Mouse (Mus musculus): Measurements from ENCODE around the gene Hemk1. TPM values are rescaled to one million over a fixed set of nuclear protein-coding genes. Genes with fewer than 3 reads are reported as not detected.

Gene Hemk1
- polyA plus RNA-seq, 1 experiment from 2014 or later = 14.9 TPM

- no peak for ATAC-seq (ENCODE audit: low FRiP score, low read depth)
- peaks cover 6% of the 10 kb centered on the region for H3K4me1 ChIP-seq
- peaks cover 16% of the 10 kb centered on the region; the same call in 1 of the 2 replicates for H3K27me3 ChIP-seq
- no peaks in the 10 kb centered on the region for H3K36me3 ChIP-seq
- no peak overlapping the region for H3K27ac ChIP-seq (replicated peaks)
- H3K4me3 ChIP-seq = no peak overlapping the region
- H3K4me2 ChIP-seq (replicated peaks) = no peak overlapping the region
- no peak overlapping the region for H3K9ac ChIP-seq (replicated peaks)
- WGBS = 3% methylated on average over 3 of the region's 3 CpGs
- no peaks in the 10 kb centered on the region for H3K9me3 ChIP-seq
Observed at GRCm38 (mm10) chr9:107366644-107367043, 28.5 kb upstream of the Hemk1 start.

GRCm38 (mm10) chr9:107360989-107361388 lies 22.8 kb upstream of the Hemk1 start:
- H3K36me3 ChIP-seq = no peaks in the 10 kb centered on the region
- no peak overlapping the region for H3K4me2 ChIP-seq (replicated peaks)
- H3K27ac ChIP-seq (replicated peaks) = 0 out of 2 replicates have a peak overlapping the region, but pooled peaks have one; percentile 8
- H3K27me3 ChIP-seq = peaks cover 20% of the 10 kb centered on the region
- H3K4me1 ChIP-seq = peaks cover 8% of the 10 kb centered on the region
- no peaks in the 10 kb centered on the region for H3K9me3 ChIP-seq
- WGBS = 18% methylated on average over 3 of the region's 3 CpGs
- H3K9ac ChIP-seq (replicated peaks) = no peak overlapping the region
- ATAC-seq (ENCODE audit: low FRiP score, low read depth) = no peak
- no peak overlapping the region for H3K4me3 ChIP-seq

GRCm38 (mm10) chr9:107357651-107358050 lies 19.5 kb upstream of the Hemk1 start:
- Histone ChIP-seq H3K27me3 (peaks cover 24% of the 10 kb centered on the region), H3K9ac (replicated peaks) (no peak overlapping the region), H3K4me2 (replicated peaks) (no peak overlapping the region), H3K4me3 (no peak overlapping the region), H3K4me1 (peaks cover 8% of the 10 kb centered on the region), H3K36me3 (no peaks in the 10 kb centered on the region), H3K9me3 (no peaks in the 10 kb centered on the region), H3K27ac (replicated peaks) (no peak overlapping the region)
- 19% methylated on average over 5 of the region's 5 CpGs for WGBS
- ATAC-seq (ENCODE audit: low FRiP score, low read depth) = peak; percentile 52; the same call in 1 of the 2 replicates

DNA sequence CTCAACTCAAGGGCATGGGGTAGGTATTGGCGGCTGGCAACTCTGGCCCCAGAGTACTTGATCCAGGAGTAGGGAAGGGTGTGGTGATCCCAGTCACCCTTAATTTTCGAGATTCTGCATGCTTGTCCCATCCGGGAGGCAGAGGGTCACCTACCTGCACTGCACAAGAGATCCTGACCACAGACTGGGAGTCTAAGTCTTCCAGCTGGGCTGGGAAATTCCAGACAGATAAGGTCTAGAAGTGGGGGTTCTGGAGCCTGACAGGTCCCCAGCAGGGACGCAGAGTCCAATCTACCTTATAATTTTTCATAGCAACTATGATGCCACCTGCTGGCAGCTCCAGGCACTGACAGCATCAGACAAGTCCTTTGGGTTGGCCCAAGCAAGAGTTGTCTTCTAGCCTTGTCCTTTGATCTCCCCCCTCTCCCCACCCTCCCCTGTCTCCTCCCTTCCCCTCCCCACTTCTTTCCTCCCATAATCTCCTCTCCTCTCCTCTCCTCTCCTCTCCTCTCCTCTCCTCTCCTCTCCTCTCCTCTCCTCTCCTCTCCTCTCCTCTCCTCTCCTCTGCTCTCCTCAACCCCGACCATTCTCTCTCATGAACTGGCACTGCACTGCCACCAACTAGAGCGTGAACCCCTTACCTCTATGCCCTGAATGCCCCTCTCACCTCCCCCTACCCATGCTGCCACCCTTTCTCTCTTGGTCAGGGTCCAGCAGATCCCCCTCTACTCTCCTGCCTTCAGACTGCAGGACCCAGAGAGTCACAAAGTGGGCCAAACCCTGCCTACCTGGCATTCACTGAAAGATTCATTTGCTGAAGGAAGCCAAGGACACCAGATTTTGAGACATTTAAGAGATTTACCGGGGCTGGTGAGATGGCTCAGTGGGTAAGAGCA lies 18.0 kb upstream of the Hemk1 start:
- H3K4me3 ChIP-seq = no peak overlapping the region
- 54% methylated on average over 7 of the region's 7 CpGs for WGBS
- no peak overlapping the region for H3K4me2 ChIP-seq (replicated peaks)
- ATAC-seq (ENCODE audit: low FRiP score, low read depth) = no peak
- no peak overlapping the region for H3K27ac ChIP-seq (replicated peaks)
- H3K4me1 ChIP-seq = peaks cover 5% of the 10 kb centered on the region
- H3K9me3 ChIP-seq = no peaks in the 10 kb centered on the region
- peaks cover 24% of the 10 kb centered on the region for H3K27me3 ChIP-seq
- 0 out of 2 replicates have a peak overlapping the region, but pooled peaks have one; percentile 6 for H3K9ac ChIP-seq (replicated peaks)
- H3K36me3 ChIP-seq = no peaks in the 10 kb centered on the region

DNA sequence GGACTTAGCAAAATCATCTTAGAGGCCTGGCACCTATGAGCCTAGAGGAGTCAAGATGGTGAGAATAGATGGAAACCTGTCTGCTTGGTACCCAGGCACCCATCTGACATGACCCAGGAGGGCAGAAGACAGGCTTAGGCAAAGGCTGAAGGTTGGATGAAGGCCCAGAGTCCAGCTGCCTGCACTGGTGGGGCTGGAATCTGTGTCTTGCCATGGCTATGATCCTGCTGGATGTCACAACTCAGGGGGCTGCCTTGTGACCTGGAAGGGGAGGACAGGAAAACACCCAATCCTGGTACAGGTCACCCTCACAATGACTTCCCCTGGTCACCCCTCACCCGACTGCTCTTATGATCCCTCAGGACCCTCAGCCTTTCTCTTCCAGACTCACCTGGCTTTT lies 16.7 kb upstream of the Hemk1 start:
- no peak overlapping the region for H3K27ac ChIP-seq (replicated peaks)
- no peaks in the 10 kb centered on the region for H3K9me3 ChIP-seq
- no peak overlapping the region for H3K4me2 ChIP-seq (replicated peaks)
- H3K4me3 ChIP-seq = no peak overlapping the region
- no peaks in the 10 kb centered on the region for H3K4me1 ChIP-seq
- H3K9ac ChIP-seq (replicated peaks) = no peak overlapping the region
- no peak for ATAC-seq (ENCODE audit: low FRiP score, low read depth)
- no peaks in the 10 kb centered on the region for H3K36me3 ChIP-seq
- 62% methylated on average over 1 of the region's 1 CpGs for WGBS
- peaks cover 24% of the 10 kb centered on the region for H3K27me3 ChIP-seq

DNA sequence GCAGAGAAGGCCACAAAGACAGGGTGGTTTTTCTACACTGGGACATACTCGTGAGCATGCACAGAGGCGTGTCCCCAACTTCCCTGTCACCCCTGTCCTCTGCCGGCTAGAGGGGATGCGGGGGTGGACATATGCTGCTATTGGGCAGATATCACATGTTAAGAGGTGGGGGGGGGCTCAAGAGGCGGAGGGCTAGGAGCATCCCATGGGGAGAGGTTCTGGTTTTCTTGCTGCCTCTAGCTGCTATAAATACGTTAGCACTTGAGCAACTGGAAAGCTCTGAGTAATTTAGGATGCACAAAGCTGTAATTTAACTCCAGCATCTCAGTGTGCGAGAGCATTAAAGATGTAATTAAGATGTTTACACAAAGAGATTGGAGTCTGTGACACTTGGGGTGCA lies 11.2 kb upstream of the Hemk1 start:
- 65% methylated on average over 7 of the region's 7 CpGs for WGBS
- Histone ChIP-seq H3K36me3 (no peaks in the 10 kb centered on the region), H3K4me3 (no peak overlapping the region), H3K9me3 (no peaks in the 10 kb centered on the region), H3K4me1 (no peaks in the 10 kb centered on the region), H3K4me2 (replicated peaks) (no peak overlapping the region), H3K9ac (replicated peaks) (no peak overlapping the region), H3K27ac (replicated peaks) (no peak overlapping the region), H3K27me3 (no peaks in the 10 kb centered on the region; the same call in 1 of the 2 replicates)
- ATAC-seq (ENCODE audit: low FRiP score, low read depth) = no peak

DNA sequence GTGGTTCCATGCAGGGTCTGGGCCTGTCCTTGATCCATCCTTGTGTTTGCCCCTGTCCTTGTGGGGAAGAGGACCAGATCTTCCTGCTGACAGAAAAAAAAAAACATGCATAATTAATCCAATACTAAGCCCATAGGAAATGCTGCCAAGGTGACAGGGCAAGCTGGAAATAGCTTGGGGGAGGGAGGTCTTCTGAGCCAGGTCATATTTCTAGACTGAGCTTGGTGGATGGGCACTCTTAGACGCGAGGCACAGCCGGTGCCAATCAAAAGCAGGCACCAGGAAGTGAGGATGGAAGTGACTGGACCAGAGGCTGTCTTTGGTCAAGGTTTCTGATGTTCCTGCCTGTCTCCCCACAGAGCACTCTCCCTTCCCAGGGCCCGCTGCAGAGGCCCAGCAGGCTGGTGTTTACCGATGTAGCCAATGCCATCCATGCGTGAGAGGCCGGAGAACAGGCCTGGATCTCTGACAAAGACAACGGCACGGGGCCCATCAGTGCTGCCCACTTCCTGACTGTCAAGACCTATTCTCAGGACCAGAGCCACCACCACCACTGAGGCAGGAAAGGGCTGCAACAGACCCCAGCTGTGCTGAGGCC lies 9.5 kb upstream of the Hemk1 start:
- Histone ChIP-seq H3K4me1 (no peaks in the 10 kb centered on the region), H3K27me3 (peaks cover 3% of the 10 kb centered on the region), H3K9ac (replicated peaks) (no peak overlapping the region), H3K9me3 (no peaks in the 10 kb centered on the region), H3K4me3 (no peak overlapping the region), H3K27ac (replicated peaks) (no peak overlapping the region), H3K36me3 (no peaks in the 10 kb centered on the region), H3K4me2 (replicated peaks) (no peak overlapping the region)
- no peak for ATAC-seq (ENCODE audit: low FRiP score, low read depth)
- WGBS = 76% methylated on average over 9 of the region's 9 CpGs

- WGBS = 93% methylated on average over 8 of the region's 8 CpGs
- H3K9ac ChIP-seq (replicated peaks) = no peak overlapping the region
- no peak overlapping the region for H3K27ac ChIP-seq (replicated peaks)
- H3K4me2 ChIP-seq (replicated peaks) = no peak overlapping the region
- peaks cover 2% of the 10 kb centered on the region for H3K4me1 ChIP-seq
- peaks cover 19% of the 10 kb centered on the region for H3K27me3 ChIP-seq
- no peak for ATAC-seq (ENCODE audit: low FRiP score, low read depth)
- H3K4me3 ChIP-seq = no peak overlapping the region
- H3K36me3 ChIP-seq = no peaks in the 10 kb centered on the region
- H3K9me3 ChIP-seq = no peaks in the 10 kb centered on the region
Observed at GRCm38 (mm10) chr9:107346081-107346480, 7.9 kb upstream of the Hemk1 start.

DNA sequence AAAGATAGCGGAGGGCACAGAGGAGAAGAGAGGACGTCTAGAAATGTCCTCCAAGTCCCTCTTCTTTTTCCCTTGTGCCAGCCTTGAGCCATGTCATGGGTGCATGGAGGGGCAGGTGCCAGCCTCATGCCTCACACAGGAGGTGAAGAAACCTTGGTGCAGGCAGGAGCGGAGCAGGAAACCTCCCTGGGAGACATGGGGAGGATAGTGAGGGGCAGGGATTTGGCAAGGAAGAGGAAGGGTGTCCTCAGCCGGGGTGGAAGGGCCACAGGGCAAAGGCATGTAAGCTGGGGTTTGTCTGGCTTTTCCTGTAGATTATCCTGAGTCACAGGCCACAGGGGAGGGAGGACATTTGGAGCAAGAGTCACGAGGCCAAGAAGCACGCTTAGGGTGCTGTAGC lies 5.9 kb upstream of the Hemk1 start:
- Histone ChIP-seq H3K9ac (replicated peaks) (no peak overlapping the region), H3K27me3 (peaks cover 21% of the 10 kb centered on the region), H3K36me3 (no peaks in the 10 kb centered on the region), H3K27ac (replicated peaks) (no peak overlapping the region), H3K4me2 (replicated peaks) (no peak overlapping the region), H3K9me3 (no peaks in the 10 kb centered on the region), H3K4me3 (no peak overlapping the region), H3K4me1 (peaks cover 17% of the 10 kb centered on the region)
- 65% methylated on average over 6 of the region's 6 CpGs for WGBS
- ATAC-seq (ENCODE audit: low FRiP score, low read depth) = no peak

DNA sequence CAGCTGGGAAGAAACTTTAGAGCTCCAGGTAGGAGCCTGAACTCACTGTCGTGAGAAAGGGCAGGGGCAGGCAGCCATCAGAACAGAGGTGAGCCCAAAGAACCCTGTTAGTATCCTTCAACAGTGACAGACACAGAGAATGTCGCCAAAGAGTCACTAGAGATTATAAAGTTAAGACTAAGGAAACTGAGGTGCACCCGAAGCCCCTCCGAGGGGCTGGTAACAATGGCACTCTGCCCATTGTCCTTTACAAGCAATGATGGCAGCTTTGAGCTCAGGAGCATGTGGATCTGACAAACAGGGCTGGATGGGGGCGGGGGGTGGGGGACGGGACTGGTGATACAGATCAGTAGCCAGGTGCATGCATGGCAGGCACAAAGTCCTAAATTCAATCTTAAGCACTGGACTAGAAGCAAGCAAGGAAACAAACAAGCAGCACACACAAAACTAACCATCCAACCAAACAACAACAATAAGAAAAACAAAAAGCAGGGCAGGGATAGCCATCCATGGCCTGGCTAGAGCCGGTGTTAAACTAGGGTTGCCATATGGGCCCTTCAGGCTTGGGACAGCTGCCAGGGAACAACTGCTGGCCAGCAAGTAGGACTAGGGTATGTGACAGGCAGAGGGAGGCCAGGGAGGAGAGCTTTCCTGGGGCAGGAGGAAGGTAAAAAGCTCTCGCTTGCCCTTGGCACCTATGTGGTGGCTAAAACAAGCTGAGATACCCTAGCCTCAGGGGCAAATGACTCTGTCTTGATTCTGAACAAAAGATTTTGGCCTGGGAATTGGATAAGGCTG lies 5.2 kb upstream of the Hemk1 start:
- Histone ChIP-seq H3K36me3 (no peaks in the 10 kb centered on the region), H3K4me2 (replicated peaks) (no peak overlapping the region), H3K9ac (replicated peaks) (no peak overlapping the region), H3K4me3 (no peak overlapping the region), H3K9me3 (no peaks in the 10 kb centered on the region), H3K27me3 (peaks cover 21% of the 10 kb centered on the region), H3K4me1 (peaks cover 24% of the 10 kb centered on the region), H3K27ac (replicated peaks) (no peak overlapping the region)
- WGBS = 79% methylated on average over 8 of the region's 8 CpGs
- ATAC-seq (ENCODE audit: low FRiP score, low read depth) = no peak

GRCm38 (mm10) chr9:107342201-107342709 lies 4.1 kb upstream of the Hemk1 start:
- no peaks in the 10 kb centered on the region for H3K36me3 ChIP-seq
- peaks cover 21% of the 10 kb centered on the region for H3K27me3 ChIP-seq
- H3K4me3 ChIP-seq = no peak overlapping the region
- 88% methylated on average over 11 of the region's 11 CpGs for WGBS
- H3K9ac ChIP-seq (replicated peaks) = no peak overlapping the region
- H3K4me1 ChIP-seq = peaks cover 30% of the 10 kb centered on the region
- no peaks in the 10 kb centered on the region for H3K9me3 ChIP-seq
- no peak overlapping the region for H3K4me2 ChIP-seq (replicated peaks)
- H3K27ac ChIP-seq (replicated peaks) = no peak overlapping the region
- no peak for ATAC-seq (ENCODE audit: low FRiP score, low read depth)
